Mouse (Mus musculus): Measurements from ENCODE around the gene Ankrd2.

The Ankrd2 gene

DNA sequence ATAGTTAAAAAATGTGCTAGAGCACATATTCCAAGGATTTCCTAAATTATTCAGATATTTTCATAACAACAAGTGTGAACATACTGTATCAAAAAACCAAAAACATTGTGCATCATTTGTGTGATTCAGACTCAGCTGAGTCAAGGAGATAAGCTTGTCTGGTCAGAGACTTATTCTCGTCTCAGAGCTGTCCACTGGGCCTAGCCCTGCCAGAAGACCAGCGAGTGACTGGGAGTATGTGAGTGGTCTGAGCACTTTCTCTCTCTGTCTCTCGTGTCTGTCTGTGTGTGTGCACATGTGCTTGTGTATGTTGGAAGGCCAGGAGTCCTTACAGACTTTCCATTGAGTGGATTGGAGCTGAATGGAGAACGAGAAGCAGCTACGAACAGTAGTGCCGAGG lies 20.8 kb upstream of the Ankrd2 start:
- ATAC-seq (ENCODE audit: low TSS enrichment) = no peak

DNA sequence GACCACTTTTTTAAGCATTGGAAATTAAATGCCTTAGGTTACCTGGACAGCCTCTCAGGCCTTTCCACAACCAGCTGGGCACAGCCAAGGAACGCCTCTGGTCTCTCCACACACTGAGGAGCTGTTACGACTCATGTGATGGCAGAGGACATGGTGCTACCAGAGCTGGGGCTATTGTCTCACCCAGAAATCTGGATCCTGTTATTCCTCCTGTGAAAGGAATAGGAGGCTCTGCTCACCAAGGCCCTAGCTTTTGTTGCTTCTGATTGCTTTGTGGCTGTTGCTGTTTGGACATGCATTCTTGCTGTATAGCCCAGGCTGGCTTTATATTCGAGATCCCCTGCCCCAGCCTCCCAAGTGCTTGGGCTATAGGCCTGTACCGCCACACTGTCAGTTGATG lies 19.5 kb upstream of the Ankrd2 start:
- no peak for ATAC-seq (ENCODE audit: low TSS enrichment)

DNA sequence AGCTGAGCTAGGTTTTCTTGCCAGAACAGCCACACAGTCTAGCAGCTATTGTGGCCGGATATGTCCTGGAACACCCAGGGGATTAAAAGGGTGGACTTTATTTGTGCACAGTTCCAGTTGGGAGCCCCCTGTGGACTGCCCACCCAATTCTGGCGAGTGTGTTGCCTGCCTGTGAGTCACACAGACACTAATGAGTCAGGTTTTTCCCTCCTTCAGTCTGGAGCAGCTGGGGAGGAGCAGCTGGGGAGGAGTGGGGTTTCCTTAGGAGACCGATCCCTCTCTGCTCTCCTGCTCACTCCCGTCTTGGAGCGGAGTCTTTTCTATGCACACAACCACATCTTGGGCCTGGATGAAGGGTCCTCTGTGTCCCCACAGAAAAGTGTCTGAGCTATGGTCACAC lies 19.0 kb upstream of the Ankrd2 start:
- ATAC-seq (ENCODE audit: low TSS enrichment) = peak; percentile 81

DNA sequence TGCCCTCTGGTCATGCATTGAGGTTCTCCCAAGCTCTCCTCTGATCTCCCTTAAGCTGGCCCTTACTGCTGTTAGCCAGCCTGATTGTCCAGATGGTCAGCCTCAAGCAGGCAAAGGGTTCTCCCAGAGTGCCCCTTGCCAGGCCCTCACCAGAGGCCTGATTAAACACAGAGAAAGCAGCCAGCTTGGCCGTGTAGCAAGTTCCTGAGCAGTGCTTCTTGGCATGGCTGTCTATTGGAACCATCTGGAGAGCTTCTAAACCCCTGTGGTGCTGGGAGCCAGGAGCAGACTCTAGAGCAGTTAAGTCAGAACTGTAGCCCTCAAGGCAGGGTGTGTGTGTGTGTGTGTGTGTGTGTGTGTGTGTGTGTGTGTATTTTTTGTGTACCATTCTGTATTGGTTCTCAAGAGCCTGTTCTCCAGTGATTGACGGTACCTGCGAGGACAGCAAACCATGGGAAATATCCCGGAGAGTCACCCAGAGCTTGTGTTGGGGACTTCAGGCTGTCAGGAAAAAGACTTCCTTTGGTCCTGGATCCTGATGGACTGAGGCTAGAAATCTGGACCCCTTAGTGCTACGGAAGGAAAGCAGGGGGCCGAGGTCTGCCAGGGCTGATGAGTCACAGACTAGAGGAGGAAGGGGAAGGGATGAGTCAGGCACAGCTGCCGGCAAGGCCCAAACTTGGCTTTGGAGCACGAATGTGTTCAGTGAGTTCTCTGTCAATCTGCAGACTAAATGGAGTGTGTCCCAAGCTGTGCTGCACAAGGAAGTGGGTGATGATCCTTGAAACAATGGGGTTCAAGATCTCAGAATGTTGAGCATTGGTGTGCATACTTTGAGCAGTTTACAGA lies 18.2 kb upstream of the Ankrd2 start:
- ATAC-seq (ENCODE audit: low TSS enrichment) = peak; percentile 76

DNA sequence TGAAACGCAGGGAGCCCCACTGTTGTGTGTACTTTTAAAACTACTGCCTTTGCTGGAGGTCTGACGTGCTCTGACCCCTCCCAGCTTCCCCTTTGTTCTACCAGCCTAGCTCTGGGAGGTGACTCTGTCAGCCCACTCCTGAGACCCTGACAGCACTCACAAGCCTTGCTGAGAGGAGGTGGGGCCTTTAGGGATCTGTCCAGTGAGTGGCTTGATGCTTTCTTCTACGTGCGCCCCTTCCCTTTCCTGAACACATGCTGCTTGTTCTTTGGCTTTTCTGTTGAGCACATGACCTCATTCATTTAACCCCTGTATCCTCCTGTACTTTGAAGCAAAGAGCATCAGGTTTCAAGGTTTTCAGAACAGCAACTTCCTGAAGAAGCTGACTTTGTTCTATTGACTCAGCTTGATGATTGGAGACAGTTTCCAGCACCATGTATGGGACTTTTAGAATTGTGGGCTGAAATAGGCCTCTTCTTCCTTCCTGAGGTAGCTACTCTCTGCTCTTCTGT lies 16.7 kb upstream of the Ankrd2 start:
- no peak for ATAC-seq (ENCODE audit: low TSS enrichment)

DNA sequence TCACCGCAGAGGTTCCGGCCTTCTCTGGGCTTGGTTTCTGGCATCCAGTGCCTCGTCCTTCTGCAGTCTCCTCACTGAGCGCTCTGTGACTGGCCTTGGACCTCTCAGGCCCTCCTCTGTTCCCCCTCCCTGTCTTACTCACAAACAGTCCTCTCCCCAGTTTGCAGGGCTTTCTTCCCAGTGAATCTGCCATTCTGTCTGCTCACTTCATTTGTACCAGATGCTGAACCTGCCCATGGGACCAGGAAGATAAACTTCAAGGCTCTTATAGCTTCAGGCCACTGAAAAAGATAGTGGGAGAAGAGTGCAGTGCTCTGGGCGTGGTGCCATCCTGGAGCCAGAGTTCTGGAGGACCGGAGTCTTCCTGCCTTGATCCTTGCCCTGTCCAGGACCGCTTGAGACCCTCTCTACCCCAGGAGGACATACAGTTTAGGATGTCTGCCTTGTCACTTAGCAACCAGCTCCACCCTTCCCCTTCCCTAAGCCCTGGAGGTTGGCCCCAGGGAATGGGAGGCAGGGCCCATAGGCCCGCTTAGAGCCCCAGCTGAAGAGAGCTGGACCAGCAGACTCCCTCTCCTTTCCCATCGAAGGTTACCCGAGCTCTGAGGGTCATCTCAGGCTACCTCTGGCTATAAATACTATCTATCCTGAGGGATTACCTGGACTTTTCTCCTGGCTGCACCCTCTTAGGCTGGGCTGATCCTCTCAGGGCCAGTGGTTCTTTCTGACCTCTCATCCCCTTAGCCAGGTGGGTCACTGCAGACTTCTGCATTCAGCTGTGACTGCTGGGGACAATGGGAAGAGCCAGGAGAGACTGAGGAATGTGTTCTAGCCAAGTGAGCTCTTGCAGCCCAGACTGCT lies 13.9 kb upstream of the Ankrd2 start:
- no peak for ATAC-seq (ENCODE audit: low TSS enrichment)

DNA sequence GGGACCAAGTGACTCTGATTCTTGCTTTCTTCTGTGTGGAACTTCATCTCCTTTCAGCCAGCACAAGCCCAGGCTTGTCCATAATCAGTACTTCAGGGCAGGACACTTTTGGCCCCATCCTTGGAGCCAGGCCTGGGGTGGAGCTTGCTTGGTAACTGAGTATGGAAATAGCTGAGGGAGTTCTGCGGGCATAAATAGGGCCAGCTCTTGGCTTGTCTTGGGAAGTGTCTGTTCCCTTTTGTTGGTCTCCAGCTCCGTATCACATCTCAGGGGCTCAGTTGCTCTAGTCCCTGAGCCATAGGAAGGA lies 13.3 kb upstream of the Ankrd2 start:
- no peak for ATAC-seq (ENCODE audit: low TSS enrichment)

DNA sequence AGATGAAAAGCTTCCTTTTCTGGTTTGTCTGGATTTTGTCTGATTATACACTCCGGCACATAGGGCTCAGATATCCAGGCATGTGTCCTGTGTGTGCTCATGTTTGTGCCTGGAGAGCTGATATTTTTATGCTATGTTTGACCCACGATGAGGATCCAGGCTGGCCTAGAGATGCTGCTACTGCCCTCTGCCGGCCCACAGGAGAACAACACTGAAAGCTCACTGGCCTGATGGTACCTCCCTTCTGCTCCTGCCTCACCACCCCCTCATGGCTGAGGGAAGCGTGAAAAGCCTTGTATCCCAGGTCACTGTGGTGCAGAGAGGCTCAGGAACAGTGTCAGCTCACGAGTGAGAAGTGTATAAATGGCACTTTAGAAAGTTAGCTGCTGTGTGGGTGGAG lies 9.6 kb upstream of the Ankrd2 start:
- ATAC-seq (ENCODE audit: low TSS enrichment) = peak; percentile 96

DNA sequence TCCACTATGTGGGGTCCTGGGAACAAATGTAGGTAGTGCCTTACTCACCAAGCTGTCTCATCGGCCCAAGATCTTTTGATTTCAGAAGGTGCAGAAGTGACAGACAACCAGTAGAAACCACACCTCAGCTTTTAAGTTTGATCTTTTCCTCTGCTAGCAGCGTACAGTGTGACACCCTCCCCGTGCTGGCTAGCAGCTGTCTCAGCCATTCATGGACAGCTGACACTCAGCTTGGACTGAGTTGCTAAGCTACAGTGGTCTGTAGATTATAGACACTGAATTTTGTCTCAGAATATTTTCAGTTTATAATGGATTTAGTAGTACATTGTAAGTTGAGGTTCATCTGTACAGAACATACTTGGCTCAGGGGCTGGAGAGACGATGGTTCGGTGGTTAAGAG lies 4.7 kb upstream of the Ankrd2 start:
- ATAC-seq (ENCODE audit: low TSS enrichment) = no peak

DNA sequence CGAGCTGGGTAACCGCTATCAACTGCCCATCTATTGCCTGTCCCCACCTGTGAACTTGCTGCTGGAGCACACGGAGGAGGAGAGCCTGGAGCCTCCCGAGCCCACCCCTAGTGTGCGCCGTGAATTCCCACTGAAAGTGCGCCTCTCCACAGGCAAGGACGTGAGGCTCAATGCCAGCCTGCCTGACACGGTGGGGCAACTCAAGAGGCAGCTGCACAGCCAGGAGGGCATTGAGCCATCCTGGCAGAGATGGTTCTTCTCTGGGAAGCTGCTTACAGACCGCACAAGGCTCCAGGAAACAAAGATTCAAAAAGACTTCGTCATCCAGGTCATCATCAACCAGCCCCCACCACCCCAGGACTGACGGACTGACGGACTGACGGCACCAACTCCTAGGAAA lies 2.2 kb upstream of the Ankrd2 start:
- no peak for ATAC-seq (ENCODE audit: low TSS enrichment)

DNA sequence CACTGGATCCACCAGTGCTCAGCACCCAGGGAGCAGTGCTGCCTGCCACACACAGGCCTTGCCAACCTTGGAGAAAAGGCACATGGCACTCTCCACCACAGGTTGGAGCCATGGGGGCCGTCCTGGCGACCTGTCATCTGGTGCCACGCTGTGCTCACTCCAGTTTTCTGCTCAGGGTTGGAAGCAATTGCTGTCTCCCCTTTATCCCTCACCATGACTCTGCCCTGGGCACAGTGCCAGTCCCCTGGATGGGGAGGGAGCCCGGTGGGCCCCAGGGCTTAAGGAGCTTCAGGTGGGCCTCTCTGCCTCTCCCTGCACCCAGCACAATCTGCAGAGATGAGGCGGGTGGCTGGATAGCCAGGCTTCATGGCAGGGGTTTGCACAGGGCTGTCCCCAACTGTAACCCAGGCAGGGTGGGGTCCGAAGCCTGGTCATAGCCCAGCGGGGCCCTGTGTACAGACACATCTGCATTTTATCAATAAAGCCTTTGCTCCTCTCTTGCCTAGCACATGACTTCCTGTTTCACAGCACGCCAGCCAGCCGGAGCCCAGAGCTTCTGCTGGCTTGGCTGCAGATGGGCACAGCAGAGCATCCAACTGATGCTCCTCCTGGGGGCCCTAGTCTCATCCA lies 1.5 kb upstream of the Ankrd2 start:
- peak; percentile 10 for ATAC-seq (ENCODE audit: low TSS enrichment)

DNA sequence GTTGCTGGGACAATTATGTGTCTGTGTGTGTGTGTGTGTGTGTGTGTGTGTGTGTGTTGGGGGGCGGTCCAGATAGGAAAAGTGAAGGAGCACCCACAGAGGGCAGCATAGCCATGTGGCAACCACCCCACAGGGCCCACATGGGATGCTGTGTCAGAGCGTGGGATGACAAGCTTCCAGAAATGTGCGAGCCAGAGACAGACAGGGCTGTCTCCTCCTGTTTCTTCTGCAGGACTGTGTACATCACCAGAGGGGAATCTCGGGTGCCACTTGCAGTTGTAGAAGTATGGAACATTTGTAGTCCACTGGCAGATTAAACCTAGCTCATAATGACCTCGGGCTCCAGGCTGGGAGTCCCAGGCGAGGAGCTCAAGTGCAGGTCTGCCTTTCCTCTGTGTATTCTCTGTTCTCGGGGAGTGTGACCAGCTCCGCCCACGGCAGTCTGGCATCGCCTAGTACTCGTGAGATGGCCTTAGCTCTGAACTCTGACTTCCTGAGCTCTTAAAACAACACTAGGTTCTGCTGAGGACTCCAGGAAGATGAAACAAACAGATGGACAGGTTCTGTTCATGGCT lies 832 bp upstream of the Ankrd2 start:
- ATAC-seq (ENCODE audit: low TSS enrichment) = peak; percentile 73

DNA sequence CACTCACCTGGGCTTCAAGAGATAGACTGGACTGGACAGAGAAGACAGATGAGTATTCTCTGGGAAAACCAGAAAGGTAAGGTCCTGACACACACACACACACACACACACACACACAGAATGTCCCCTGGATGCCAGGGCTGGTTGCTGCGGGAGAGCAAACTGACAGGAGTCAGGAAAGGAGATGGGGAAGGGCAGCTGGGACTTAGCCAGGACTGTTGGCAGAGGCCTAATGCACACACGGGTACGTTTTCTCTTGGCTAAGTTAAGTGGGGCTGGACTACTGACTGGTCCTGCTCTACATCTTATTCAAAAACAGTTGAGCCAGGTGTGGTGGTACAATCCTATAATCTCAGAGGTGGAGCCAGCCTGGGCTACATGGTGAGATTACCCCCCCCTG lies 557 bp downstream of the Ankrd2 start:
- no peak for ATAC-seq (ENCODE audit: low TSS enrichment)

DNA sequence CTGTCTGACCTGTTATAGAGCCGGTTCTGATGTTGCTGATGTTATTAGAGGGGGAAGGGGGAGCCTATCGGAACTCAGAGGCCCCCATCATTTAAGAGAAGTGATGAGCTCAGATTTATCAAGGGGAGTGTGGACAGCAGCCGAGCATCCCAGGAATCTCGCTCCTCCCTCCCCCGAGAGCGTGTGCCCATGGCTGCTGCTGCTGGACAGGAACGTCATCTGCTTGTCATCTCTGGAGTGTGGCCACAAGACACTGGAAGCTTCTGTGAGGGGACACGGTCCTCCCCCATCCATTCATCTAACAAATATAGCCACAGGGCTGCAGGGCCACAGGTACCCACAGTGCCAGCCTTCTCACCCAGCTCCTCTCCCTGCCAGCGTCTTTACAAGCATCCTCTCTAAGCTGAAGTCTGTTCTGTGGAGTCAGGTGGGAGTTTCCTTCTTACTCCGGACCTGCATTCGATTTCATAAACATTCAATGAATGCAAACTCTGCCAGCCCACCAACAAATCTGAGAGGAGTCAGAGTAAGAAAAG lies 1.4 kb downstream of the Ankrd2 start:
- no peak for ATAC-seq (ENCODE audit: low TSS enrichment)

DNA sequence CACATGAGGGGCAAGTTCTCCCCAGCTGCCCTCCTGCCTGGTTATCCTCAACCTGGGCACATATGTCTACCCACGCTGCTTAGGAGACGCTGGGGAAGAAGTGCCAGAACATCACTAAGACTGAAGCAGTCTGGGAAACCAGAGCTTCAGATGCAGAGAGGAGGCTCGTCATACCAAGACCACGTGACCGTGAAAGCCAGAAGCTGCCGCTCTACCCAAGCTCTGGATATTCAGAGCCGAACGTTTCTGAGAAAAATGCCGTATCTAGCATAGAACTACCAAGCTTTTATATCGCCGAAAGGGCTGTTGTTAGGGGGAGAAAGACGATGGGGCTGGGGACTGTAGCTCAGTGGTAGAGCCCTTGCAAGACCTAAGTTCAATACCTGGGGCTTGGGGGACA lies 2.5 kb downstream of the Ankrd2 start:
- ATAC-seq (ENCODE audit: low TSS enrichment) = no peak

DNA sequence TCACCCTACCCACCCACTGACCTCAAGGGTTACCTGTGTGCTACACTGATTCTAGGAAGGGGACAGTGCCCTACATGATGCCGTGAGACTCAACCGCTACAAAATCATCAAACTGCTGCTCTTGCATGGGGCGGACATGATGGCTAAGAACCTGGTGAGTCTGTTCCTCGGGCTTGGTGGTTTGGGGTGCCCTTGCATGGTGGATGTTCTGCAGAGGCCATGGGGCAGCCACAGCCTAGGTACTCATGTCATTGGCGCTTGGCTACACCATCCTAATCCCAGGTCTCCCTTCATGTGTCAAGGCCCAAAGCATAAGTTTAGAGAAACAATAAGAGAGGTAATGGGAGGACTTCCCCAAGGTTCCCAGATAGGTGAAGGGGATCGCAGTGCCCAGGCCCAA lies 8.2 kb downstream of the Ankrd2 start:
- ATAC-seq (ENCODE audit: low TSS enrichment) = no peak

DNA sequence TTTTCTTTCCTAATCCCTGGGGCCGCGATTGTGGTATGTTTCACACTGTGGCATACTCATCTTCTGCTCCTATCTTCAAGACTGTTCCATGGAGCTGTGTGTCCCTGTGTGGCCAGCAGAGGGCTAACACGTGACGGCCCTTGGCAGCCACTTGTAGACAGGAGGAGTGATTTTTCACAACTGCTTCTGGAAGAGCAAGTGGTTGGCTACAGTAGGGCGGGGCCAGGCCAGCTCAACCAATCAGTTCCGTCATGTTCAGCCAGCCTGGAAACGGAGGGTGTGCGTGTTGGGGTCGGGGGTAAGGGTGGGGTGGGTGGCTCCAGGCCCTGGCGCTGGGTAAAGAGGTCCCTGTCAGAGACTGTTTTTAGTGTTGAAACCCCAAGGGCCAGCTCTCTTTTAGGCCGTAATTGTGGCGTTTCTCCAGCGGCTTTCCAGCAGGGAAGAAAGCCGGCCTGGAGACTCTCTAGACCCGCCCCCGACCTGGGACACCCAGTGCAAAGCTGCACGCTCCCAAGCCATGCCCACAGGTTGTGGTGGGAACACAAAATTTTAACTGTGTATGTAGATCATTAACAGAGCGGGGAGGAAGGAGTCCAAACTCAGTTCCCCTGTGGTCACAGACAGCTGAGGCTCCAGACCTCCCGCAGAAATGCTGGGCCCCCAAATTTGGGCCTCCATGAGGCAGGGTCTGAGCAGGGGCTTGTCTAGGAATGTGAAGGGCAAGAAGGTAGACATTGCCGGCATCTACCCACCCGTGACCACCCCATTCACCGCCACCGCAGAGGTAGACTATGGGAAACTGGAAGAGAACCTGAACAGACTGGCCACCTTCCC lies 9.7 kb downstream of the Ankrd2 start, which contains the start of gene Hoga1:
Gene Hoga1 (plus strand): TSS at position 342 of the 834 bp plus-strand sequence.
- peak; percentile 62 for ATAC-seq (ENCODE audit: low TSS enrichment)

DNA sequence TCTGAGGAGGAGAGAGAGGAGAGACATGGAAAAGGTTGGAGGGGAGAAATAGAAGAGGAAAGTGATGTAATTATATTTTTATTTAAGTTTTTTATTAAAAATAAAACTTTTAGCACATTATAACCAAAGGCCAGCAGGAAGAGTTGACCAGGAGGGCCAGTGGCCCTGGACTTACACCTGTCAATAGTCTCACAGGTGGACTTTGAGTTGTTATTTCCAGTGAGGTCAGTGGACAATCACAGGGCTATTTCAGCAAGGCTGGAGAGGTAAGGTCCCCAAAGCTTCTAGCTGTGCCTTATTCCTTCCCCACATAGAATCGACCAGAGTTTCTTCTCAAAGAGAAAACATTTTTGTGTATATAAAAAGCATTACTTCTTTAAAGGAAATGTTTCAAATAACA lies 14.5 kb downstream of the Ankrd2 start:
- ATAC-seq (ENCODE audit: low TSS enrichment) = no peak

DNA sequence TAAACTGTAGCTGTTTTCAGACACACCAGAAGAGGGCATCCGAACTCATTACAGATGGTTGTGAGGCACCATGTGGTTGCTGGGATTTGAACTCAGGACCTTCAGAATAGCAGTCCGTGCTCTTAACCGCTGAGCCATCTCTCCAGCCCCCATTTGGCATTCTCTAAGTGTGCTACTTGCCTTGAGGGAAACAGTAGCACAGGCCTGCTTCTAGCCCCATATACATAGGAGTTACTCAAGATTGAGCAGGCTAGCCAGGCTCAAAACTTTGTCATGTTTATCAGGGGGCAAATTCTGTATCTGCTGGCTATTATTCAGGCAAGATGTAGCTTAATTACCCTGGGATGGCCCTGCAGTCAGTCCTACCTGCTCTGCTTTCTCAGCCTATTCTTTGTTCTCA lies 15.6 kb downstream of the Ankrd2 start:
- no peak for ATAC-seq (ENCODE audit: low TSS enrichment)

DNA sequence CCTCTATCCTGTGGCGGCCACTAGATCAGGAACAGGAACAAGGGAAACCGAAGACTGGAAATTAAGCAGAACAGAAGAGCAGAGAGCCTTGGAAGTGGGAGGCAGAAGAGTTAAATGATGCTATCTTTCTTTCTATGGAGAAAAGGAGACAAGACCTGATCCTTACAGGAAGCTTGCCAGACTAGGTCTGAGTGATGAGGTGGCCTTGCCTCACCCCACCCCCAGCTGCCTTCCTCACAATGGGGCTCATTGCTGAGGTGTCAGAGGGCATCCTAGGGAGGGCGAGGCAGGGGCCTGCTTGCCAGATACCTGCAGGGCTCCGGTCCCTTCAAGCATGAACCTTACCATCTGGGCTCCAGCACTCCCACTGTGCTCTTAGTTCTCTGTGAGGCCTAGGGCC lies 16.1 kb downstream of the Ankrd2 start, which contains the start of gene 4933411K16Rik:
Gene 4933411K16Rik (plus strand): TSS at position 301 of the 400 bp plus-strand sequence.
- no peak for ATAC-seq (ENCODE audit: low TSS enrichment)

DNA sequence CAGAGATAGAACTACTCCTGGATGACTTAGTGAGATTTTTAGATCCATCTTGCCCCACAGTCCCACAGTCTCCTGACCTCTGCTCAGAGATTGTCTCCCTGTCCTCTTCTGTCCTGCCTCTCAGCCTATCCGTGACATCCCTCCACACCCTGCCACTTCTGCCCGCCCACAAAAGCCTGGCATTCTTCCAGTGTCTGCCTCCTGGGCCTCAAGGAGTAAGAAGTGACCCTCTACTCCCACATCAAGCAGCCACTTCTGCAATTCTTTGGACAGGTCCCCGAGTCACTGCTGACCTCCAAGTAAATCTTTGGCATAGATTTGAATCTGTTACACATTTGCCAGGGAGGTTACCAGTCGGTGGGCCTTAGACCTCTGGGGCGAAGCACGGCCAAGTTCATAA lies 18.5 kb downstream of the Ankrd2 start:
- no peak for ATAC-seq (ENCODE audit: low TSS enrichment)

Data from frontal cortex, adult (tissue).